Mouse (Mus musculus): ENCODE measurements around the gene Hydin. TPM values are rescaled to one million over a fixed set of nuclear protein-coding genes. Genes with fewer than 3 reads are reported as not detected.

Hydin gene
- polyA plus RNA-seq, 1 experiment from 2014 or later = 0.08 TPM

DNA sequence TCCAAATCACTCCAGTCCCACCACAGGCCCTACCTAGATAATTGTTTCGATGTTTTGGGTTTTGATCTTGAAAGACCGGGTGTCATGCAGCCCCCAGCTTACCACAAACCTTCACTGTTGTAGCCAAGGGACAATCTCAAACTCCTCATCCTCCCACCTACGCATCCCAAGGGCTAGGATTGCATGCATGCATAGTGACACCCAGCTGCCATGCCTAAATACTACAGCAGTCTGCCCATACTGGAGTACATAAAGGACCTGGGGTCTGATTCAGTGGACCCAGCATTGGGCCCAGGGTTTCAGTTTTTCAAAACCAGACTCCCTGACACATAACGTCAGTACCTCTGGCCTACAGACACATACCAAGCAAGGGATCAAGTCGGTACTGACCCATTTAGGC, 224.3 kb downstream of the Hydin start:
- no peak overlapping the region for H3K4me3 ChIP-seq (ENCODE audit: control insufficient read depth in 1 of 2, insufficient read depth in 1 of 2, low read depth in 1 of 2, low read length in 2 of 2)
- no peak for ATAC-seq (ENCODE audit: insufficient number of reproducible peaks, insufficient read depth, low FRiP score, low read depth)
- no peak overlapping the region for H3K4me2 ChIP-seq (ENCODE audit: low read length)
- H3K27ac ChIP-seq (replicated peaks in 1 of 2; ENCODE audit: control insufficient read depth in 1 of 2, insufficient read depth in 1 of 2, low read depth in 2 of 2, low read length in 2 of 2) = no peak overlapping the region
- H3K36me3 ChIP-seq (ENCODE audit: control insufficient read depth, insufficient read depth, low read length) = no peaks in the 10 kb centered on the region
- H3K4me1 ChIP-seq (ENCODE audit: control insufficient read depth in 2 of 2, insufficient read depth in 2 of 2, low read length in 2 of 2) = no peaks in the 10 kb centered on the region
- peaks cover 6% of the 10 kb centered on the region; the same call in 1 of the 2 replicates for H3K9me3 ChIP-seq (ENCODE audit: control insufficient read depth, low read length)
- WGBS = 82% methylated on average over 5 of the region's 5 CpGs
- H3K9ac ChIP-seq (ENCODE audit: low read length) = no peak overlapping the region
- H3K27me3 ChIP-seq (ENCODE audit: control insufficient read depth, insufficient read depth, low read length) = no peaks in the 10 kb centered on the region

GRCm38 (mm10) chr8:110496286-110496685, 229.5 kb downstream of the Hydin start:
- H3K27ac ChIP-seq (replicated peaks in 1 of 2; ENCODE audit: control insufficient read depth in 1 of 2, insufficient read depth in 1 of 2, low read depth in 2 of 2, low read length in 2 of 2) = no peak overlapping the region
- H3K36me3 ChIP-seq (ENCODE audit: control insufficient read depth, insufficient read depth, low read length) = no peaks in the 10 kb centered on the region
- H3K9ac ChIP-seq (ENCODE audit: low read length) = no peak overlapping the region
- H3K4me1 ChIP-seq (ENCODE audit: control insufficient read depth in 2 of 2, insufficient read depth in 2 of 2, low read length in 2 of 2) = no peaks in the 10 kb centered on the region
- WGBS = 75% methylated on average over 9 of the region's 9 CpGs
- H3K27me3 ChIP-seq (ENCODE audit: control insufficient read depth, insufficient read depth, low read length) = no peaks in the 10 kb centered on the region
- no peak overlapping the region for H3K4me2 ChIP-seq (ENCODE audit: low read length)
- H3K4me3 ChIP-seq (ENCODE audit: control insufficient read depth in 1 of 2, insufficient read depth in 1 of 2, low read depth in 1 of 2, low read length in 2 of 2) = no peak overlapping the region
- no peak for ATAC-seq (ENCODE audit: insufficient number of reproducible peaks, insufficient read depth, low FRiP score, low read depth)
- no peaks in the 10 kb centered on the region for H3K9me3 ChIP-seq (ENCODE audit: control insufficient read depth, low read length)

- no peak overlapping the region for H3K9ac ChIP-seq (ENCODE audit: low read length)
- H3K36me3 ChIP-seq (ENCODE audit: control insufficient read depth, insufficient read depth, low read length) = no peaks in the 10 kb centered on the region
- no peak overlapping the region for H3K27ac ChIP-seq (replicated peaks in 1 of 2; ENCODE audit: control insufficient read depth in 1 of 2, insufficient read depth in 1 of 2, low read depth in 2 of 2, low read length in 2 of 2)
- H3K4me3 ChIP-seq (ENCODE audit: control insufficient read depth in 1 of 2, insufficient read depth in 1 of 2, low read depth in 1 of 2, low read length in 2 of 2) = no peak overlapping the region
- no peak overlapping the region for H3K4me2 ChIP-seq (ENCODE audit: low read length)
- 32% methylated on average over 10 of the region's 10 CpGs for WGBS
- H3K4me1 ChIP-seq (ENCODE audit: control insufficient read depth in 2 of 2, insufficient read depth in 2 of 2, low read length in 2 of 2) = no peaks in the 10 kb centered on the region
- ATAC-seq (ENCODE audit: insufficient number of reproducible peaks, insufficient read depth, low FRiP score, low read depth) = 0 out of 2 replicates have a peak, but pooled peaks have one; percentile 43
- no peaks in the 10 kb centered on the region for H3K9me3 ChIP-seq (ENCODE audit: control insufficient read depth, low read length)
- H3K27me3 ChIP-seq (ENCODE audit: control insufficient read depth, insufficient read depth, low read length) = 0 out of 2 replicates have a peak, but pooled peaks cover 13% of the 10 kb centered on the region
Observed at GRCm38 (mm10) chr8:110500253-110500652, 233.5 kb downstream of the Hydin start.

GRCm38 (mm10) chr8:110500661-110501060, 233.9 kb downstream of the Hydin start:
- no peak overlapping the region for H3K4me2 ChIP-seq (ENCODE audit: low read length)
- H3K27me3 ChIP-seq (ENCODE audit: control insufficient read depth, insufficient read depth, low read length) = 0 out of 2 replicates have a peak, but pooled peaks cover 13% of the 10 kb centered on the region
- H3K27ac ChIP-seq (replicated peaks in 1 of 2; ENCODE audit: control insufficient read depth in 1 of 2, insufficient read depth in 1 of 2, low read depth in 2 of 2, low read length in 2 of 2) = no peak overlapping the region
- no peaks in the 10 kb centered on the region for H3K9me3 ChIP-seq (ENCODE audit: control insufficient read depth, low read length)
- 69% methylated on average over 6 of the region's 6 CpGs for WGBS
- no peaks in the 10 kb centered on the region for H3K36me3 ChIP-seq (ENCODE audit: control insufficient read depth, insufficient read depth, low read length)
- H3K4me3 ChIP-seq (ENCODE audit: control insufficient read depth in 1 of 2, insufficient read depth in 1 of 2, low read depth in 1 of 2, low read length in 2 of 2) = no peak overlapping the region
- no peak for ATAC-seq (ENCODE audit: insufficient number of reproducible peaks, insufficient read depth, low FRiP score, low read depth)
- no peaks in the 10 kb centered on the region for H3K4me1 ChIP-seq (ENCODE audit: control insufficient read depth in 2 of 2, insufficient read depth in 2 of 2, low read length in 2 of 2)
- no peak overlapping the region for H3K9ac ChIP-seq (ENCODE audit: low read length)

GRCm38 (mm10) chr8:110501330-110501729, 234.6 kb downstream of the Hydin start:
- ATAC-seq (ENCODE audit: insufficient number of reproducible peaks, insufficient read depth, low FRiP score, low read depth) = no peak
- 88% methylated on average over 4 of the region's 4 CpGs for WGBS
- Histone ChIP-seq H3K4me3 (ENCODE audit: control insufficient read depth in 1 of 2, insufficient read depth in 1 of 2, low read depth in 1 of 2, low read length in 2 of 2) (no peak overlapping the region), H3K4me2 (ENCODE audit: low read length) (no peak overlapping the region), H3K4me1 (ENCODE audit: control insufficient read depth in 2 of 2, insufficient read depth in 2 of 2, low read length in 2 of 2) (no peaks in the 10 kb centered on the region), H3K27me3 (ENCODE audit: control insufficient read depth, insufficient read depth, low read length) (0 out of 2 replicates have a peak, but pooled peaks cover 13% of the 10 kb centered on the region), H3K36me3 (ENCODE audit: control insufficient read depth, insufficient read depth, low read length) (no peaks in the 10 kb centered on the region), H3K27ac (replicated peaks in 1 of 2; ENCODE audit: control insufficient read depth in 1 of 2, insufficient read depth in 1 of 2, low read depth in 2 of 2, low read length in 2 of 2) (no peak overlapping the region), H3K9me3 (ENCODE audit: control insufficient read depth, low read length) (no peaks in the 10 kb centered on the region), H3K9ac (ENCODE audit: low read length) (no peak overlapping the region)

DNA sequence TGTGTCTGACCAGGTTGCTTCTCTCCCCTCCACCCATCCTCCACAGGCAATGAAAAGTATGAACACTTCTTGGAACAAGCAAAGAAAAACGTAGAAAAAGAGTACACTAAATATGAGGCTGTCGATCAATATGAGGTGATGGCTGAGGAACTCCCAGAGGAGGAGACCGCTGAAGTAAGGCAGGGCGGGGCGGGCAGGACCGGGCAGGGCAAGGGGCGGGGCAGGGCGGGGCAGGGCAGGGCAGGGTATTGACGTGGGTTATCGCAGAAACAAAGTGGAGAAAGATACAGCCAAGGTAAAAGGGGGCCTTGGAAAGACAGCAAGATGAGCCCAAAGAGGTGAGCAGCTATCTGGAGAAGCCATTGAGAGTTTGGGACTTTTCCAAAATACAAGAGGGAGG, 236.1 kb downstream of the Hydin start:
- 15% methylated on average over 10 of the region's 10 CpGs for WGBS
- H3K4me1 ChIP-seq (ENCODE audit: control insufficient read depth in 2 of 2, insufficient read depth in 2 of 2, low read length in 2 of 2) = no peaks in the 10 kb centered on the region
- no peak overlapping the region for H3K9ac ChIP-seq (ENCODE audit: low read length)
- no peak overlapping the region for H3K4me2 ChIP-seq (ENCODE audit: low read length)
- H3K36me3 ChIP-seq (ENCODE audit: control insufficient read depth, insufficient read depth, low read length) = no peaks in the 10 kb centered on the region
- H3K4me3 ChIP-seq (ENCODE audit: control insufficient read depth in 1 of 2, insufficient read depth in 1 of 2, low read depth in 1 of 2, low read length in 2 of 2) = no peak overlapping the region
- 0 out of 2 replicates have a peak, but pooled peaks cover 13% of the 10 kb centered on the region for H3K27me3 ChIP-seq (ENCODE audit: control insufficient read depth, insufficient read depth, low read length)
- no peaks in the 10 kb centered on the region for H3K9me3 ChIP-seq (ENCODE audit: control insufficient read depth, low read length)
- H3K27ac ChIP-seq (replicated peaks in 1 of 2; ENCODE audit: control insufficient read depth in 1 of 2, insufficient read depth in 1 of 2, low read depth in 2 of 2, low read length in 2 of 2) = no peak overlapping the region
- ATAC-seq (ENCODE audit: insufficient number of reproducible peaks, insufficient read depth, low FRiP score, low read depth) = no peak

DNA sequence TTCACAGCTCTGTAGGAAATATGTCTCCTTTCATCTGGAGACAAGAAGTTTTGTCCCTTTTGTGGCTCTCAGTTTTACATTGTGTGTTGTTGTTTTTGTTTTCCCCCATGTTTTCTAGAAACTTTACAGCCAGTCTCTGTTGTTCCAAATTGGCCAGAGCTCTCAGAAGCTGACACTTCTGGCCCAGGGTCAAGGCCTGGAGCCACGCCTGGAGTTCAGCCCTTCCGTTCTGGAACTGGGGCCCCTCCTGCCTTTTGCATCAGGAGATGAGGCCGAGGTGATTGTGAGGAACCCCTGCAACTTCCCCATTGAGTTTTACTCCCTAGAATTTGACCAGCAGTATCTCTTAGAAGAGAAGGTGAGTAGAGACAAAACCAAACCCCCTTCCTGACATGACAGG, 242.0 kb downstream of the Hydin start:
- whole genome bisulfite sequencing = 56% methylated on average over 3 of the region's 3 CpGs
- Histone ChIP-seq H3K4me3 (ENCODE audit: control insufficient read depth in 1 of 2, insufficient read depth in 1 of 2, low read depth in 1 of 2, low read length in 2 of 2) (no peak overlapping the region), H3K9me3 (ENCODE audit: control insufficient read depth, low read length) (peaks cover 7% of the 10 kb centered on the region; the same call in 1 of the 2 replicates), H3K27me3 (ENCODE audit: control insufficient read depth, insufficient read depth, low read length) (no peaks in the 10 kb centered on the region), H3K27ac (replicated peaks in 1 of 2; ENCODE audit: control insufficient read depth in 1 of 2, insufficient read depth in 1 of 2, low read depth in 2 of 2, low read length in 2 of 2) (no peak overlapping the region), H3K4me1 (ENCODE audit: control insufficient read depth in 2 of 2, insufficient read depth in 2 of 2, low read length in 2 of 2) (no peaks in the 10 kb centered on the region), H3K36me3 (ENCODE audit: control insufficient read depth, insufficient read depth, low read length) (no peaks in the 10 kb centered on the region), H3K9ac (ENCODE audit: low read length) (no peak overlapping the region), H3K4me2 (ENCODE audit: low read length) (no peak overlapping the region)
- no peak for ATAC-seq (ENCODE audit: insufficient number of reproducible peaks, insufficient read depth, low FRiP score, low read depth)

GRCm38 (mm10) chr8:110519790-110520189, 253.0 kb downstream of the Hydin start:
- no peaks in the 10 kb centered on the region for H3K27me3 ChIP-seq (ENCODE audit: control insufficient read depth, insufficient read depth, low read length)
- no peak overlapping the region for H3K4me2 ChIP-seq (ENCODE audit: low read length)
- H3K9me3 ChIP-seq (ENCODE audit: control insufficient read depth, low read length) = no peaks in the 10 kb centered on the region
- no peak for ATAC-seq (ENCODE audit: insufficient number of reproducible peaks, insufficient read depth, low FRiP score, low read depth)
- H3K4me1 ChIP-seq (ENCODE audit: control insufficient read depth in 2 of 2, insufficient read depth in 2 of 2, low read length in 2 of 2) = no peaks in the 10 kb centered on the region
- no peak overlapping the region for H3K27ac ChIP-seq (replicated peaks in 1 of 2; ENCODE audit: control insufficient read depth in 1 of 2, insufficient read depth in 1 of 2, low read depth in 2 of 2, low read length in 2 of 2)
- H3K36me3 ChIP-seq (ENCODE audit: control insufficient read depth, insufficient read depth, low read length) = no peaks in the 10 kb centered on the region
- no peak overlapping the region for H3K4me3 ChIP-seq (ENCODE audit: control insufficient read depth in 1 of 2, insufficient read depth in 1 of 2, low read depth in 1 of 2, low read length in 2 of 2)
- 72% methylated on average over 7 of the region's 7 CpGs for WGBS
- no peak overlapping the region for H3K9ac ChIP-seq (ENCODE audit: low read length)
